ENCODE assay signal across 16 mouse cellular contexts in the genomic region with DNA sequence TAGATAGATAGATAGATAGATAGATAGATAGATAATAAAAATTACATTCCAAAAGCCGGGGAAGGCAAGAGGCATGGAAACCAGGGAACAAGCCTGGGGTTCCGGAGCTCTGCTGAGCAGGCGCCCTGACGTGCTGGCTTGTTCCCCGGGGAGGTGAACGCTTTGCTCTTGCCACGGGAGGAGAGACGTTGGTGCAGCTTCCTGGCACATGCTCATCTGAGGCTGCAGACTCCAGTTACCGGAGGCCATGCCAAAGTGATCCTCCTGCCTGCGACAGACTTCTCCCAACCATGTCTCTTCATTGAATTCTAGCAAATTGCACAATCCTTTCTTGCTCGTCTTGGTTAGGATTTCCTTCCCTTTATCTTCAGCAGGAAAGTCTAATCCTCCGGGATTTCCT. TPM values are rescaled to one million over a fixed set of nuclear protein-coding genes. Genes with fewer than 3 reads are reported as not detected.
A peak's percentile ranks its signal among the peaks of the same experiment; 100 is the strongest.
DNase-seq lines count a peak whose midpoint lies in the region; ATAC-seq lines count a peak whose summit lies in the region.
"Had no signal": no experiment of that assay in that cellular context is flagged by ENCODE, and none has a peak within 500 bp of the region (broad histone marks: within the 10 kb centered on the region; RNA-seq: fewer than 3 reads in every experiment).

No protein-coding gene starts in this region.

- peak; percentile 65 for DNase-seq in adrenal gland, postnatal 14 days
- no peak for DNase-seq in adrenal gland, postnatal 4 days (ENCODE audit: low spot score in 2 of 2)
- DNase-seq in heart, postnatal 4 days, result peak; percentile 19
- DNase-seq in heart, adult 8-10 months (ENCODE audit: low spot score), result no peak
- peak; percentile 26 for DNase-seq in adrenal gland, postnatal 25 days
- no peak for DNase-seq in ovary, postnatal 10 days (ENCODE audit: low spot score)
- DNase-seq: cerebellum, adult 2 months; cerebellum, postnatal 25 days; gastrocnemius, postnatal 25 days; heart, postnatal 36 days; kidney, postnatal 4 days; thymus, adult 2 months; thymus, postnatal 36 days had no signal

- ATAC-seq in granulocyte monocyte progenitor cell, adult 5-6 weeks (replicated peaks; ENCODE audit: poor library complexity, severe bottlenecking), result peak; percentile 69
- ATAC-seq: forebrain, embryonic 13.5 days; Patski had no signal

RNA-seq across cellular contexts. Expression of a gene that starts 27.4 kb away (rescaled TPM):
- total RNA-seq in adrenal gland, postnatal 14 days (2021), result 21.5 and 23.5 TPM in 2 replicates
- total RNA-seq in adrenal gland, postnatal 4 days (2021), result 10 to 100 TPM; 29.4 to 30.9 TPM
- total RNA-seq in heart, postnatal 4 days (2021), result 10 to 100 TPM; 25.9 to 28.7 TPM
- total RNA-seq in heart, adult 8-10 months (2022), result 10 to 100 TPM; 19.3 to 30.9 (median 28.2) TPM
- total RNA-seq in adrenal gland, postnatal 25 days (2021), result 24.6 and 30.1 TPM in 2 replicates
- 15.2 and 20.2 TPM in 2 replicates for total RNA-seq in granulocyte monocyte progenitor cell, adult 5-6 weeks (2014; fragmentation: Nextera tagmentation)
- total RNA-seq in granulocyte monocyte progenitor cell, adult 5-6 weeks (2017), result 29.6 and 29.8 TPM in 2 replicates

Comparison
In these comparisons a context has a peak if more than half of its experiments do, and no peak if none do; other contexts are left out.
1. DNase-seq: peak in adrenal gland, postnatal 14 days (single experiment), heart, postnatal 4 days (single experiment) and adrenal gland, postnatal 25 days (single experiment); none in adrenal gland, postnatal 4 days (0 of 2), heart, adult 8-10 months (single experiment) and ovary, postnatal 10 days (single experiment).